Mouse (Mus musculus): ENCODE results near the gene Syndig1.

DNA sequence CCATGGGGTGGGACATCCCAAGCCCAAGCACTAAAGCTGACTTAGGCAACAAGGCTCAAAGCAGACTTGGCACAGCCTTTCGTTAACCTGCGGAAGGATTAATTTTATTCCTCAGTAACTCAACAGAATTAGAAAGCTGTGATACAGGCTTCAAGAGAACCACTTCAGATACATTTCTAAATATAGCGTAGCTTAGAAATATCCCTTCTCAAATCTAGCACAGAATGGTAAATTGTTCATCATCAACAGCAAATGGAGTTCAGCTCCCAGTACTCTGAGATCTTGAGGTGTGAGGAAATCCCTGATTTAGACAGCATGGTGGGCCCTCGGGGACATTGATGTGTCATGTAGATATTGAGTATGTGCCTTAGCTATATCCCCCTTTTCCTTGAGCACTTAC, 121.6 kb downstream of the Syndig1 start:
- TF ChIP-seq EP300 (IDR thresholded peaks at IDR 0.05; ENCODE audit: low read depth) (no peak), CTCF (IDR thresholded peaks at IDR 0.05; ENCODE audit: low read depth) (no peak)
